Mouse (Mus musculus): ENCODE data around the gene Nsun5.

Gene Nsun5

GRCm38 (mm10) chr5:135373601-135374000 is 3.8 kb downstream of the Nsun5 start:
- DNase-seq (ENCODE audit: low spot score): no peak

DNA sequence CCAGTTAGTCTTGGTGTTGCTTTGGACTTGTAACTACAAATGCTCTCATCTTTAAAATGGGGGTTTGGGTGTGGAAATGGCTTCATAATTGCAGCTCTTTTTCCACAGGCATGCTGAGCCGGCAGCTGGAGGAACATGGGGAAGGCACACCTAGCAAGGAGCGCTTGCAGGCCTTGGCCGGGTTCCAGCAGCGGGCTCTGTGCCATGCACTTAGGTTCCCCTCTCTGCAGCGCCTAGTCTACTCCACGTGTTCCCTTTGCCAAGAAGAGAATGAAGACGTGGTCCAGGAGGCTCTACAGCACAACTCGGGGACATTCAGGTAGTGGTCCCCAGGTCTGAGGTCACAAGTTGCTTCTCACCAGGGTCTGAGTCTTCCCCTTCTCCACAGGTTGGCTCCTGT is 5.4 kb downstream of the Nsun5 start:
- DNase-seq (ENCODE audit: low spot score): no peak

GRCm38 (mm10) chr5:135376341-135376740 is 6.6 kb downstream of the Nsun5 start:
- DNase-seq (ENCODE audit: low spot score): no peak

- no peak for DNase-seq (ENCODE audit: low spot score)
These were observed 10.9 kb downstream of the Nsun5 start for GRCm38 (mm10) chr5:135380681-135381080.

GRCm38 (mm10) chr5:135381356-135381925 is 11.7 kb downstream of the Nsun5 start:
- DNase-seq (ENCODE audit: low spot score): no peak

DNA sequence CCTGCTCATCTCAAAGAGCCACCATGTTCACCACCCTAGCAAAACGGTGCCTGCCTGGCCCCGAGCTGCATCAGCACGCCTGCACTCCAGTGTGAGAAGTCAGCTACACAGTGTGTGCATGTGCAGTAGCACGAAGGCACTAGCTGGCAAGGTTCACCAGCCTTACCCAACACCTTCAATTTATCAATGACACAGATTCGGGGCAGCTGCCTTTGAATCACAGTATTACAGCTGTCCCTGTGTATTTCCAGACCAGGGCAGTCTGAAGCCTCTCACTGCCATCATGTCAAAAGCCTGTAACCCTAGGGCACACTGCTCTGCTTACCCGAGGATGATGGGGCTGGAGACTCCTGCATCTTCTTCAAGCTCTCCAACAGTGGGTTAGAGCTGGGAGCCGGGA is 13.0 kb downstream of the Nsun5 start:
- no peak for DNase-seq (ENCODE audit: low spot score)

GRCm38 (mm10) chr5:135383771-135384170 is 14.0 kb downstream of the Nsun5 start:
- no peak for DNase-seq (ENCODE audit: low spot score)

DNA sequence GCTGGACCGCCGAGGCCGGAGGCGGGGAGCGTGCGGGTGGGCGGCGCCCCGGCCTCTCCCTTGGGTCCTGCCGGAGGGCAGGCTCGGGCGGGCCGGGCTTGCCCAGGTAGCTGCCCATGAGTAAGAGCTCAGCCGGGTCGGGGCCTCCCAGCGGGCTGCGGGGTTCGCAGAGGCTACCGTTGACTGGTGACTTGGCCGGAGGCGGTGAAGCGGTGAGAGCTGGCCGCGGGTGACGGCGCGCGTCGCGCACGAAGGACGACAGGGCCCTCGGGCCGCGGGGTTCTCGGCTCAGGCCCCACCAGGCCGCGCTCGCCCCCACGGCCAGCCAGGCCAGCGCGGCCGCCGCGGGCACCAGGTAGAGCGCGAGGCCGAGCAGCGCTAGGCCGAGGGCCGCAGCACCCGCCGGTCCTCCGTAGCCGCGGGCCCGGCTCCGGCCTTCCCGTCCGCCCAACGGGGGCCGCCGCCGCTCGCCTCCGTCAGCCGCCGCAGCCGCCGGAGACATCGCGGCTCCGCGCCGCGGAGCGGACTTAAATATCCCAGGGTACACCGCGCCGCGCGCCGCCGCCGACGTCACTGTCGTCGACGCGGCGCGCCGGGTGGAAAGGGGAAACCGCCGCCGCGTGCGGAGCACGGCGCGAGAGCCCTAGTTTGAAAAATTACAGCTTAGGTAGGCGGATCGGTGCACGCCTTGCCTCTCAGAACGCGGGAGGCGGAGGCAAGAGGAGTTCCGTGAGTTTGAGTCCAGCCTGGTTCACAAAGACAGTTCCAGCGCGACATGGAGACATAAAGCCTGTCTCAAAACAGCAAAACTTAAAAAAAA is 24.5 kb downstream of the Nsun5 start, which contains the start of gene Pom121:
Gene Pom121 (minus strand): TSS at position 543 of the 820 bp plus-strand sequence.
- DNase-seq (ENCODE audit: low spot score): peak; percentile 93

- DNase-seq (ENCODE audit: low spot score): peak; percentile 72
These were observed 26.1 kb downstream of the Nsun5 start for GRCm38 (mm10) chr5:135395826-135396225.

DNA sequence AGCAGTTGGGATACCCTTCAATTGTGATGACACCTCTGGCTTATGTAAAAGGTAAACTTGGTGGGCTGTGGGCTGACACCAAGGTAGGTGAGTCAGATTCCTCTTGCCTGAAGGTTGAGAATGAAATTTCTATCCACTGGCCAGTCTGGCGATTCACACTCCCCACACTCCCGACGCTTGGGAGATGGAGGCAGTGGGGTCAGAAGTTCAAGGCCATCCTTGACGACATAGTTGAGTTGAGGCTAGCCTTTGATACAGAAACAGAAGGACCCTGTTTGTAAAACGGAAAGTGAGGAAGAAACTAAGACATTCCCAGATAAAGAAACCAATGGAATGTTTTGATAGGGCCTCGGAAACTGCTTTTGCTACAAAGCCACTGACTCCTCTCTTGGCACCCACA is 29.6 kb downstream of the Nsun5 start:
- no peak for DNase-seq (ENCODE audit: low spot score)

- peak; percentile 90 for DNase-seq (ENCODE audit: low spot score)
These were observed 30.5 kb downstream of the Nsun5 start for GRCm38 (mm10) chr5:135400244-135400643.

DNA sequence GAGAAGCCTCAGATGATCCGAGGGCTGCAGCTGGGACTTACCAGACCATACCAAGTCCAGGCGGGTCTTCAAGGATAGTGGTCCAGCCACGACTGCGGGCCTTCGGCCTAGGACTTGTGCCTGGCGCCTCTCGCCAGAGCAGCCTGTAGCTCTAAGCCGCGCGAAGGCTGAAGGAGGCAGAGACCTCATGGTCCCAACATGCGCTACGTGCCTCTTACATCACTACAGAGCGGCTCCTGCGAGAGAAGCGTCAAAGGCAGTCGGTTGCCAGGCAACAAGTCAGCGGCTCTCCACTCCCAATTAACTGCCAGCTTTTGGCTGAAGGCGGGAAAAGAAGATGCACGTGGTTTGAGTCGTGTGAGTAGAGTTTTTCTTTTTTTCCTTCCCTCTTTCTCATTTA is 34.9 kb downstream of the Nsun5 start:
- peak; percentile 64 for DNase-seq (ENCODE audit: low spot score)

GRCm38 (mm10) chr5:135405437-135405836 is 35.7 kb downstream of the Nsun5 start:
- DNase-seq (ENCODE audit: low spot score): no peak

DNA sequence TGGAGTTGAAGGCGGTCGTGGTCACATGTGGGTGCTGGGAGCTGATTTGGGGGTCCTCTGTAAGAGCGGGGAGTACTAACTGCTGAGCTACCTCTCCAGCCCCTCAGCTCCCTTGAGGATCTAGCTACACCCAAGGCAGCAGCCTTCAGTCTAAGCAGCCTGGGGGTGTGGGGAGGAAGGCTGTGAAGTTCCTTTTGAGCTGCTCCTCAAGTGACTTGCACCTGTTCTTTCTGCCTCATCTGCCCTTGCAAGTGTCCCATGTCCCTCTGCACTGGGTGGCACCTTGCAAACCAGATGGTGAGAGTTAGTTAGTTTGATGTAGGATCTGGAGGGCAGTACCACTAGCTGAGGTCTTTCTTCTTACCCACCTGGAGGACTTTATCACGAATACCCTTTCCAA is 38.4 kb downstream of the Nsun5 start:
- DNase-seq (ENCODE audit: low spot score): no peak

- no peak for DNase-seq (ENCODE audit: low spot score)
These were observed 40.5 kb downstream of the Nsun5 start for GRCm38 (mm10) chr5:135410266-135410665.

Measured in embryo, embryonic 10.5 days (tissue).